Mouse (Mus musculus) cerebellum, adult 9-10 months (tissue): ENCODE measurements around the gene Cebpzos.

Experiments
- DNase-seq: peaks from one replicate; pipeline ENCODE4 v3.0.0; 2022

Gene Cebpzos

GRCm38 (mm10) chr17:78916369-78916813 is at the start of gene Cebpzos:
Gene Cebpzos, plus strand, starts transcription at chr17:78916500.
- peak; percentile 95 for DNase-seq

GRCm38 (mm10) chr17:78873886-78874285 is 42.4 kb upstream of the Cebpzos start:
- no peak for DNase-seq

GRCm38 (mm10) chr17:78881878-78882304 is 34.4 kb upstream of the Cebpzos start:
- DNase-seq, result no peak

- DNase-seq, result peak; percentile 56
Observed at GRCm38 (mm10) chr17:78882401-78883112, 33.7 kb upstream of the Cebpzos start, which contains the start of gene Eif2ak2. Gene Eif2ak2, minus strand, starts transcription at chr17:78882573.

- DNase-seq, result no peak
Observed at GRCm38 (mm10) chr17:78883291-78883690, 33.0 kb upstream of the Cebpzos start.

GRCm38 (mm10) chr17:78885286-78886065 is 30.8 kb upstream of the Cebpzos start:
- no peak for DNase-seq

GRCm38 (mm10) chr17:78888554-78888953 is 27.7 kb upstream of the Cebpzos start:
- no peak for DNase-seq

GRCm38 (mm10) chr17:78889184-78889583 is 27.1 kb upstream of the Cebpzos start:
- DNase-seq, result no peak

- no peak for DNase-seq
Observed at GRCm38 (mm10) chr17:78891020-78891419, 25.3 kb upstream of the Cebpzos start.

- DNase-seq, result no peak
Observed at GRCm38 (mm10) chr17:78894991-78895390, 21.3 kb upstream of the Cebpzos start.

GRCm38 (mm10) chr17:78895394-78895793 is 20.9 kb upstream of the Cebpzos start:
- no peak for DNase-seq

GRCm38 (mm10) chr17:78903158-78903557 is 13.1 kb upstream of the Cebpzos start:
- DNase-seq, result no peak

- no peak for DNase-seq
Observed at GRCm38 (mm10) chr17:78906892-78907291, 9.4 kb upstream of the Cebpzos start, which contains the start of gene Sult6b1. Gene Sult6b1, minus strand, starts transcription at chr17:78906992.

- no peak for DNase-seq
Observed at GRCm38 (mm10) chr17:78909374-78909773, 6.9 kb upstream of the Cebpzos start.

GRCm38 (mm10) chr17:78912861-78913281 is 3.4 kb upstream of the Cebpzos start:
- peak; percentile 59 for DNase-seq

GRCm38 (mm10) chr17:78913921-78914320 is 2.4 kb upstream of the Cebpzos start:
- no peak for DNase-seq

- peak; percentile 33 for DNase-seq
Observed at GRCm38 (mm10) chr17:78915772-78916171, 528 bp upstream of the Cebpzos start.

- DNase-seq, result no peak
Observed at GRCm38 (mm10) chr17:78916899-78917298, 599 bp downstream of the Cebpzos start.

GRCm38 (mm10) chr17:78917696-78918095 is 1.4 kb downstream of the Cebpzos start:
- DNase-seq, result no peak

GRCm38 (mm10) chr17:78935857-78936256 is 19.6 kb downstream of the Cebpzos start:
- no peak for DNase-seq

GRCm38 (mm10) chr17:78936466-78937228 is 20.3 kb downstream of the Cebpzos start, which contains the start of the genes Cebpz and Ndufaf7:
Gene Cebpz, minus strand, starts transcription at chr17:78937066.
Gene Ndufaf7, plus strand, starts transcription at chr17:78937136.
- peak; percentile 99 for DNase-seq

- DNase-seq, result no peak
Observed at GRCm38 (mm10) chr17:78937229-78937853, 21.0 kb downstream of the Cebpzos start.
